10 mouse cellular contexts compared by ENCODE assay signal in the genomic region with DNA sequence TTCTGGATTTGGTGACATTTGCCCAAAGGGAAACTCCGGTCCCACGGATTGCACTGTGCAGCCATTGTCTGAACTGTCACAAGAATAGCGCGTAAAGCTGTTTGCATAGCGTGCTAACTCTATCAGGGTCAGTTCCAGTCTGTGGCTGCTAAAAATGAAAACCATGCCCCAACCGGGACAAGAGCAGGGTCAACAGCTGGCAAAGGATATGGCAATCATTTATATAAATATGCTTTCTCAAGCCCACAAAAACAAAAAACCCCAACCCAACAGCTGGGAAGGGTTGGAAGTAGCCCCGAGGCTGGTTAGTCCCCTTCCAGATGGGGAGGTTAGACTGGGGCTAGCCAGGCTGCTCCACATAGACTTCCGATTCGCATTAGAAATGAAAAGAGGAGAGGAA.
DNase-seq lines count a peak whose midpoint lies in the region; ATAC-seq lines count a peak whose summit lies in the region.
"Had no signal": no experiment of that assay in that cellular context is flagged by ENCODE, and none has a peak within 500 bp of the region (broad histone marks: within the 10 kb centered on the region; RNA-seq: fewer than 3 reads in every experiment).

No protein-coding gene starts in this region.

- peak overlapping the region; percentile 59 for H3K27ac ChIP-seq in kidney, embryonic 15.5 days
- H3K27ac ChIP-seq in embryonic facial prominence, embryonic 10.5 days (replicated peaks), result peak overlapping the region; percentile 74
- 0 out of 2 replicates have a peak overlapping the region, but pooled peaks have one; percentile 17 for H3K27ac ChIP-seq in embryonic facial prominence, embryonic 15.5 days (replicated peaks)
- no peak overlapping the region for H3K27ac ChIP-seq in limb, embryonic 13.5 days
- H3K27ac ChIP-seq: macrophage had no signal

- 0 out of 2 replicates have a peak, but pooled peaks cover 4% of the 10 kb centered on the region for H3K27me3 ChIP-seq in kidney, embryonic 15.5 days
- no peaks in the 10 kb centered on the region; the same call in 1 of the 2 replicates for H3K27me3 ChIP-seq in embryonic facial prominence, embryonic 10.5 days (replicated peaks; ENCODE audit: low read depth, poor library complexity, severe bottlenecking)
- H3K27me3 ChIP-seq in embryonic facial prominence, embryonic 15.5 days, result peaks cover 3% of the 10 kb centered on the region; the same call in 1 of the 2 replicates
- 0 out of 2 replicates have a peak, but pooled peaks cover 3% of the 10 kb centered on the region for H3K27me3 ChIP-seq in limb, embryonic 13.5 days

- 47% methylated on average over 9 of the region's 9 CpGs for WGBS in kidney, embryonic 15.5 days
- 24% methylated on average over 9 of the region's 9 CpGs for WGBS in embryonic facial prominence, embryonic 10.5 days
- 18% methylated on average over 9 of the region's 9 CpGs for WGBS in embryonic facial prominence, embryonic 15.5 days
- 23% methylated on average over 9 of the region's 9 CpGs for WGBS in limb, embryonic 13.5 days

- no peaks in the 10 kb centered on the region for H3K9me3 ChIP-seq in kidney, embryonic 15.5 days (replicated peaks)
- no peaks in the 10 kb centered on the region for H3K9me3 ChIP-seq in embryonic facial prominence, embryonic 10.5 days
- no peaks in the 10 kb centered on the region for H3K9me3 ChIP-seq in embryonic facial prominence, embryonic 15.5 days (replicated peaks)
- H3K9me3 ChIP-seq in limb, embryonic 13.5 days, result no peaks in the 10 kb centered on the region

- H3K4me1 ChIP-seq in kidney, embryonic 15.5 days, result peaks cover 25% of the 10 kb centered on the region
- H3K4me1 ChIP-seq in embryonic facial prominence, embryonic 10.5 days, result peaks cover 74% of the 10 kb centered on the region
- H3K4me1 ChIP-seq in embryonic facial prominence, embryonic 15.5 days, result peaks cover 15% of the 10 kb centered on the region
- peaks cover 28% of the 10 kb centered on the region for H3K4me1 ChIP-seq in limb, embryonic 13.5 days

- no peak overlapping the region for H3K4me3 ChIP-seq in kidney, embryonic 15.5 days (replicated peaks)
- H3K4me3 ChIP-seq in embryonic facial prominence, embryonic 10.5 days, result peak overlapping the region; percentile 25; the same call in 1 of the 2 replicates
- peak overlapping the region; percentile 16; the same call in 1 of the 2 replicates for H3K4me3 ChIP-seq in embryonic facial prominence, embryonic 15.5 days (replicated peaks)
- H3K4me3 ChIP-seq in limb, embryonic 13.5 days, result peak overlapping the region; percentile 5

- DNase-seq in kidney, postnatal 36 days, result no peak
- peak; percentile 88 for DNase-seq in embryonic facial prominence, embryonic 10.5 days (ENCODE audit: low spot score)
- no peak for DNase-seq in ovary, adult 18-20 months (ENCODE audit: low spot score)
- DNase-seq in layer of hippocampus, postnatal 14 days (ENCODE audit: low spot score in 2 of 2), result no peak
- DNase-seq in left cerebral cortex, adult 11 months (ENCODE audit: low spot score), result no peak

- no peak overlapping the region for H3K9ac ChIP-seq in kidney, embryonic 15.5 days
- H3K9ac ChIP-seq in embryonic facial prominence, embryonic 15.5 days, result no peak overlapping the region
- H3K9ac ChIP-seq in limb, embryonic 13.5 days, result no peak overlapping the region

- H3K36me3 ChIP-seq in kidney, embryonic 15.5 days, result no peaks in the 10 kb centered on the region
- no peaks in the 10 kb centered on the region for H3K36me3 ChIP-seq in embryonic facial prominence, embryonic 10.5 days (replicated peaks)
- no peaks in the 10 kb centered on the region for H3K36me3 ChIP-seq in embryonic facial prominence, embryonic 15.5 days
- H3K36me3 ChIP-seq in limb, embryonic 13.5 days, result no peaks in the 10 kb centered on the region

- peak overlapping the region; percentile 29 for H3K4me2 ChIP-seq in kidney, embryonic 15.5 days
- peak overlapping the region; percentile 40 for H3K4me2 ChIP-seq in embryonic facial prominence, embryonic 15.5 days (replicated peaks)
- peak overlapping the region; percentile 45 for H3K4me2 ChIP-seq in limb, embryonic 13.5 days (replicated peaks)

- no peak for ATAC-seq in kidney, embryonic 15.5 days (replicated peaks; ENCODE audit: low FRiP score)
- ATAC-seq in embryonic facial prominence, embryonic 15.5 days (ENCODE audit: insufficient number of reproducible peaks, low FRiP score, low TSS enrichment, low read depth), result peak; percentile 63; the same call in 1 of the 2 replicates
- ATAC-seq in limb, embryonic 13.5 days (ENCODE audit: low FRiP score, low read depth), result peak; percentile 19; the same call in 1 of the 2 replicates
- ATAC-seq: activated CD4-positive, CD25-positive, alpha-beta regulatory T cell, adult 4 months had no signal
